Mouse (Mus musculus) gastrocnemius, adult 18-20 months (tissue): ENCODE measurements around the gene Zfp512b. TPM values are rescaled to one million over a fixed set of nuclear protein-coding genes. Genes with fewer than 3 reads are reported as not detected.

Experiments
- DNase-seq: peaks from one replicate; pipeline ENCODE4 v3.0.0; 2021; ENCODE audit warnings: low spot score
- total RNA-seq, 2 experiments: library from RNA; stranded (reverse); gene quantifications; 2 replicates each; pipeline ENCODE4 v1.2.3; 2021

The Zfp512b gene
- total RNA-seq, 2 experiments from 2014 or later: 13.5 to 18.0 TPM

- DNase-seq: no peak
Measured at GRCm38 (mm10) chr2:181573961-181574360, 18.6 kb downstream of the Zfp512b start.

- no peak for DNase-seq
Measured at GRCm38 (mm10) chr2:181572921-181573920, 19.4 kb downstream of the Zfp512b start.

GRCm38 (mm10) chr2:181571941-181572670, 20.5 kb downstream of the Zfp512b start:
- DNase-seq: no peak

GRCm38 (mm10) chr2:181570921-181571595, 21.5 kb downstream of the Zfp512b start:
- DNase-seq: no peak

GRCm38 (mm10) chr2:181570375-181570774, 22.2 kb downstream of the Zfp512b start:
- DNase-seq: no peak

GRCm38 (mm10) chr2:181569856-181570255, 22.7 kb downstream of the Zfp512b start:
- no peak for DNase-seq

- DNase-seq: peak; percentile 58
Measured at GRCm38 (mm10) chr2:181568272-181569008, 24.2 kb downstream of the Zfp512b start.

- DNase-seq: no peak
Measured at GRCm38 (mm10) chr2:181567338-181567737, 25.3 kb downstream of the Zfp512b start.

GRCm38 (mm10) chr2:181553772-181554171, 38.8 kb downstream of the Zfp512b start:
- no peak for DNase-seq

GRCm38 (mm10) chr2:181550233-181550632, 42.4 kb downstream of the Zfp512b start:
- peak; percentile 39 for DNase-seq

GRCm38 (mm10) chr2:181548682-181549081, 43.9 kb downstream of the Zfp512b start:
- DNase-seq: no peak

- DNase-seq: no peak
Measured at GRCm38 (mm10) chr2:181548227-181548626, 44.4 kb downstream of the Zfp512b start.

- no peak for DNase-seq
Measured at GRCm38 (mm10) chr2:181546142-181546541, 46.5 kb downstream of the Zfp512b start.

- no peak for DNase-seq
Measured at GRCm38 (mm10) chr2:181541761-181542380, 50.7 kb downstream of the Zfp512b start.

GRCm38 (mm10) chr2:181537444-181538047, 55.1 kb downstream of the Zfp512b start:
- peak; percentile 35 for DNase-seq

- no peak for DNase-seq
Measured at GRCm38 (mm10) chr2:181536410-181536809, 56.2 kb downstream of the Zfp512b start.

- DNase-seq: no peak
Measured at GRCm38 (mm10) chr2:181532589-181532988, 60.0 kb downstream of the Zfp512b start.
